12 mouse cellular contexts compared by ENCODE assay signal in genomic region chr7:125250970-125251585, GRCm38 (mm10).
DNase-seq lines count a peak whose midpoint lies in the region; ATAC-seq and TF ChIP-seq lines count a peak whose summit lies in the region.
"Had no signal": no experiment of that assay in that cellular context is flagged by ENCODE, and none has a peak within 500 bp of the region (broad histone marks: within the 10 kb centered on the region; RNA-seq: fewer than 3 reads in every experiment).

No protein-coding gene starts in this region.

- no peaks in the 10 kb centered on the region for H3K27me3 ChIP-seq in forebrain, embryonic 13.5 days
- no peaks in the 10 kb centered on the region for H3K27me3 ChIP-seq in forebrain, embryonic 10.5 days (ENCODE audit: poor library complexity, severe bottlenecking)
- no peaks in the 10 kb centered on the region for H3K27me3 ChIP-seq in embryonic facial prominence, embryonic 15.5 days
- no peaks in the 10 kb centered on the region for H3K27me3 ChIP-seq in hindbrain, postnatal 0 days (ENCODE audit: insufficient read depth, low read length)
- H3K27me3 ChIP-seq: Patski had no signal

- no peak overlapping the region for H3K27ac ChIP-seq in forebrain, embryonic 13.5 days
- no peak overlapping the region for H3K27ac ChIP-seq in forebrain, embryonic 10.5 days
- H3K27ac ChIP-seq in embryonic facial prominence, embryonic 15.5 days (replicated peaks), result no peak overlapping the region
- no peak overlapping the region for H3K27ac ChIP-seq in hindbrain, postnatal 0 days
- H3K27ac ChIP-seq: limb, embryonic 15.5 days had no signal

- peaks cover 11% of the 10 kb centered on the region for H3K4me1 ChIP-seq in forebrain, embryonic 13.5 days
- peaks cover 23% of the 10 kb centered on the region for H3K4me1 ChIP-seq in forebrain, embryonic 10.5 days
- H3K4me1 ChIP-seq in embryonic facial prominence, embryonic 15.5 days, result no peaks in the 10 kb centered on the region
- H3K4me1 ChIP-seq in hindbrain, postnatal 0 days (ENCODE audit: insufficient read depth, low read length), result 0 out of 2 replicates have a peak, but pooled peaks cover 4% of the 10 kb centered on the region

- H3K4me2 ChIP-seq in forebrain, embryonic 13.5 days, result no peak overlapping the region
- H3K4me2 ChIP-seq in embryonic facial prominence, embryonic 15.5 days (replicated peaks), result no peak overlapping the region
- no peak overlapping the region for H3K4me2 ChIP-seq in hindbrain, postnatal 0 days (ENCODE audit: low read depth, low read length)
- H3K4me2 ChIP-seq: limb, embryonic 15.5 days had no signal

- intact Hi-C loops in heart, postnatal 25 days (cut with DNase I), result no loop called here

- ATAC-seq in forebrain, embryonic 13.5 days, result peak; percentile 38; the same call in 1 of the 2 replicates
- ATAC-seq in embryonic facial prominence, embryonic 15.5 days (ENCODE audit: insufficient number of reproducible peaks, low FRiP score, low TSS enrichment, low read depth), result 0 out of 2 replicates have a peak, but pooled peaks have one; percentile 44
- ATAC-seq in hindbrain, postnatal 0 days, result peak; percentile 56; the same call in 1 of the 2 replicates
- ATAC-seq: midbrain, embryonic 16.5 days; Patski had no signal

- H3K9ac ChIP-seq in forebrain, embryonic 13.5 days, result no peak overlapping the region
- H3K9ac ChIP-seq in embryonic facial prominence, embryonic 15.5 days, result no peak overlapping the region
- H3K9ac ChIP-seq in hindbrain, postnatal 0 days (replicated peaks; ENCODE audit: low read length), result no peak overlapping the region
- H3K9ac ChIP-seq: limb, embryonic 15.5 days had no signal

- H3K36me3 ChIP-seq in forebrain, embryonic 13.5 days (ENCODE audit: poor library complexity, severe bottlenecking), result no peaks in the 10 kb centered on the region
- H3K36me3 ChIP-seq in forebrain, embryonic 10.5 days (replicated peaks), result no peaks in the 10 kb centered on the region
- no peaks in the 10 kb centered on the region for H3K36me3 ChIP-seq in embryonic facial prominence, embryonic 15.5 days
- H3K36me3 ChIP-seq in hindbrain, postnatal 0 days (ENCODE audit: insufficient read depth, low read length), result no peaks in the 10 kb centered on the region
- H3K36me3 ChIP-seq: limb, embryonic 15.5 days had no signal

- TF ChIP-seq CTCF in hindbrain, postnatal 0 days (IDR thresholded peaks at IDR 0.05; ENCODE audit: low read depth), result no peak

- no peaks in the 10 kb centered on the region for H3K9me3 ChIP-seq in forebrain, embryonic 13.5 days (replicated peaks)
- no peaks in the 10 kb centered on the region for H3K9me3 ChIP-seq in forebrain, embryonic 10.5 days
- no peaks in the 10 kb centered on the region for H3K9me3 ChIP-seq in embryonic facial prominence, embryonic 15.5 days (replicated peaks)
- H3K9me3 ChIP-seq in hindbrain, postnatal 0 days (ENCODE audit: low read length), result no peaks in the 10 kb centered on the region
- H3K9me3 ChIP-seq: limb, embryonic 15.5 days had no signal

- 59% methylated on average over 6 of the region's 6 CpGs for WGBS in forebrain, embryonic 13.5 days
- 78% methylated on average over 6 of the region's 6 CpGs for WGBS in forebrain, embryonic 10.5 days
- WGBS in embryonic facial prominence, embryonic 15.5 days, result 60% methylated on average over 6 of the region's 6 CpGs
- 42% methylated on average over 6 of the region's 6 CpGs for WGBS in hindbrain, postnatal 0 days

- no peak overlapping the region for H3K4me3 ChIP-seq in forebrain, embryonic 13.5 days
- no peak overlapping the region for H3K4me3 ChIP-seq in forebrain, embryonic 10.5 days
- H3K4me3 ChIP-seq in embryonic facial prominence, embryonic 15.5 days (replicated peaks), result no peak overlapping the region
- H3K4me3 ChIP-seq in hindbrain, postnatal 0 days (ENCODE audit: low read length), result no peak overlapping the region
- H3K4me3 ChIP-seq: limb, embryonic 15.5 days had no signal

- DNase-seq in forebrain, embryonic 10.5 days (ENCODE audit: extremely low spot score, low spot score), result no peak
- DNase-seq in layer of hippocampus, postnatal 10 days (ENCODE audit: low spot score in 2 of 2), result peak; percentile 14 to 32
- DNase-seq in layer of hippocampus, adult 9-10 months (ENCODE audit: low spot score), result no peak
- peak; percentile 66 for DNase-seq in hindbrain, postnatal 0 days (ENCODE audit: low spot score)
- DNase-seq in heart, postnatal 25 days (ENCODE audit: low spot score), result no peak
- DNase-seq: heart, postnatal 4 days; right cerebral cortex, postnatal 25 days had no signal

Comparison
In these comparisons a context has a peak if more than half of its experiments do, and no peak if none do; other contexts are left out.
1. DNase-seq: peak in layer of hippocampus, postnatal 10 days (2 of 2) and hindbrain, postnatal 0 days (single experiment); none in forebrain, embryonic 10.5 days (single experiment), layer of hippocampus, adult 9-10 months (single experiment) and heart, postnatal 25 days (single experiment).
2. Peak in every context shown above with its lines, with median percentiles within 50 percentile points of each other: ATAC-seq.